Mouse (Mus musculus) spleen, adult 2 months (tissue): Measurements from ENCODE around the gene Hoxd8.

Experiments
- CTCF ChIP-seq: fragments of 200-500 bp; IDR thresholded peaks from 2 replicates; pipeline ENCODE4 v1.5.1; 2011; ENCODE audit warnings: mild to moderate bottlenecking, inconsistent platforms; ENCODE audit not compliant: insufficient read depth, insufficient read length, insufficient replicate concordance; ENCODE audit errors: extremely low read depth
- POLR2A ChIP-seq: fragments of 200-500 bp; IDR thresholded peaks from 2 replicates; pipeline ENCODE4 v1.6.1; 2011; ENCODE audit warnings: low read depth, low read length, inconsistent platforms

DNA sequence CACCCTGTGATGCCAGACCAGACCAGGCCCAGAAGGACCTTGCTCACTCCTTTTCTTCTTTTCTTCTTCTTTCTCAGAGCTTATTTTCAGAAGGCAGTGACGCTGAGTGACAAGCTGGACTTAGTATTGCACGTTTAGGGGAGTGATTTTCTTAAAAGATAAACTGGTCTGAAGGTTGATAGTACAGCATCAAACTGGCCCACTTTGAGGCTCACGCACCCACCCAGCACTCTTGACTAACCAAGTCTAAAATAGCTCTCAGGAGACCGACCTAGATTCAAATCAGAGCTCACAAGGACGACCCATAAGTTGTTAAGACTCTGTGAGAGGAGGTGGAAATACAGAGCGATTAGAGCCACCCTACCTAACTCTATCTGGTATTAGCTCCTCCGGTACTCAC, 38.0 kb upstream of the Hoxd8 start:
- no peak for TF ChIP-seq CTCF
- TF ChIP-seq POLR2A: no peak
